Mouse (Mus musculus) midbrain, embryonic 13.5 days (tissue): Measurements from ENCODE around the gene Kcp. TPM values are rescaled to one million over a fixed set of nuclear protein-coding genes. Genes with fewer than 3 reads are reported as not detected.
A peak's percentile ranks its signal among the peaks of the same experiment; 100 is the strongest.

Source experiments
- ATAC-seq: fragments of 200-750 bp; cut with Nextera tagmentation; 2 replicates; pipeline ENCODE4 v1.8.0; 2017; ENCODE audit warnings: mild to moderate bottlenecking, moderate TSS enrichment, moderate library complexity
- H3K27ac ChIP-seq: fragments of 300-500 bp; sonication (generic); 2 replicates; pipeline ENCODE4 v1.5.1; 2015; ENCODE audit warnings: inconsistent platforms, mild to moderate bottlenecking, moderate library complexity
- H3K27me3 ChIP-seq: fragments of 300-500 bp; sonication (generic); 2 replicates; pipeline ENCODE4 v1.6.1; 2015; ENCODE audit warnings: mild to moderate bottlenecking, inconsistent platforms
- H3K36me3 ChIP-seq: fragments of 300-500 bp; sonication (generic); 2 replicates; pipeline ENCODE4 v1.6.1; 2015; ENCODE audit warnings: mild to moderate bottlenecking, inconsistent platforms
- H3K4me1 ChIP-seq: fragments of 300-500 bp; sonication (generic); replicated peaks from 2 replicates; pipeline ENCODE4 v1.6.1; 2015; ENCODE audit warnings: inconsistent platforms
- H3K4me2 ChIP-seq: fragments of 300-500 bp; sonication (generic); replicated peaks from 2 replicates; pipeline ENCODE4 v1.6.1; 2015; ENCODE audit warnings: moderate library complexity, mild to moderate bottlenecking, inconsistent platforms
- H3K4me3 ChIP-seq: fragments of 300-500 bp; sonication (generic); replicated peaks from 2 replicates; pipeline ENCODE4 v1.5.1; 2015; ENCODE audit warnings: mild to moderate bottlenecking, inconsistent platforms
- H3K9ac ChIP-seq: fragments of 300-500 bp; sonication (generic); replicated peaks from 2 replicates; pipeline ENCODE4 v1.6.1; 2015; ENCODE audit warnings: mild to moderate bottlenecking, inconsistent platforms
- H3K9me3 ChIP-seq: fragments of 300-500 bp; sonication (generic); 2 replicates; pipeline ENCODE4 v1.6.1; 2016; ENCODE audit warnings: mild to moderate bottlenecking, inconsistent platforms
- WGBS: fragments of 180-500 bp; shearing (Covaris S2); methylation state at CpG from one replicate; pipeline ENCODE4 v1.1.7; 2015; 5-methylcytosine and 5-hydroxymethylcytosine counted together
- polyA plus RNA-seq: library from polyadenylated mRNA; unstranded; fragments of >200 nt; fragmentation: Nextera tagmentation; extraction: Ambion mirVana; gene quantifications from 2 replicates; pipeline ENCODE4 v1.2.1, GENCODE M21; 2015

The Kcp gene
- polyA plus RNA-seq, 1 experiment from 2014 or later, result 14.0 TPM

GRCm38 (mm10) chr6:29530050-29530449, 22.3 kb upstream of the Kcp start:
- Histone ChIP-seq H3K9ac (no peak overlapping the region), H3K27ac (no peak overlapping the region), H3K4me1 (peaks cover 22% of the 10 kb centered on the region), H3K4me2 (no peak overlapping the region), H3K27me3 (peaks cover 62% of the 10 kb centered on the region), H3K36me3 (no peaks in the 10 kb centered on the region), H3K9me3 (no peaks in the 10 kb centered on the region), H3K4me3 (no peak overlapping the region)
- 59% methylated on average over 4 of the region's 4 CpGs for WGBS
- ATAC-seq, result no peak

GRCm38 (mm10) chr6:29529444-29529820, 21.7 kb upstream of the Kcp start:
- no peak for ATAC-seq
- H3K27me3 ChIP-seq, result peaks cover 67% of the 10 kb centered on the region
- no peak overlapping the region for H3K4me3 ChIP-seq
- no peak overlapping the region for H3K27ac ChIP-seq
- H3K9me3 ChIP-seq, result no peaks in the 10 kb centered on the region
- no peak overlapping the region for H3K4me2 ChIP-seq
- no peak overlapping the region for H3K9ac ChIP-seq
- H3K4me1 ChIP-seq, result peaks cover 22% of the 10 kb centered on the region
- WGBS, result 43% methylated on average over 2 of the region's 2 CpGs
- no peaks in the 10 kb centered on the region for H3K36me3 ChIP-seq

- Histone ChIP-seq H3K9ac (no peak overlapping the region), H3K4me2 (no peak overlapping the region), H3K27me3 (peaks cover 70% of the 10 kb centered on the region), H3K4me1 (peaks cover 22% of the 10 kb centered on the region), H3K36me3 (no peaks in the 10 kb centered on the region), H3K9me3 (no peaks in the 10 kb centered on the region), H3K27ac (no peak overlapping the region), H3K4me3 (no peak overlapping the region)
- no peak for ATAC-seq
- 28% methylated on average over 13 of the region's 13 CpGs for WGBS
Observed at GRCm38 (mm10) chr6:29528561-29529443, 21.1 kb upstream of the Kcp start.

- Histone ChIP-seq H3K9me3 (no peaks in the 10 kb centered on the region), H3K27me3 (peaks cover 70% of the 10 kb centered on the region), H3K27ac (no peak overlapping the region), H3K4me2 (peak overlapping the region; percentile 94; the same call in 1 of the 2 replicates), H3K4me1 (peaks cover 22% of the 10 kb centered on the region), H3K9ac (no peak overlapping the region), H3K4me3 (peak overlapping the region; percentile 52; the same call in 1 of the 2 replicates), H3K36me3 (no peaks in the 10 kb centered on the region)
- ATAC-seq, result no peak
- WGBS, result 10% methylated on average over 8 of the region's 8 CpGs
Observed at GRCm38 (mm10) chr6:29528165-29528505, 20.4 kb upstream of the Kcp start.

GRCm38 (mm10) chr6:29527361-29528164, 19.8 kb upstream of the Kcp start:
- Histone ChIP-seq H3K9ac (no peak overlapping the region), H3K4me1 (peaks cover 22% of the 10 kb centered on the region), H3K4me3 (peak overlapping the region; percentile 52), H3K27me3 (peaks cover 70% of the 10 kb centered on the region), H3K4me2 (peak overlapping the region; percentile 94), H3K36me3 (no peaks in the 10 kb centered on the region), H3K27ac (no peak overlapping the region), H3K9me3 (no peaks in the 10 kb centered on the region)
- no peak for ATAC-seq
- 5% methylated on average over 34 of the region's 34 CpGs for WGBS

DNA sequence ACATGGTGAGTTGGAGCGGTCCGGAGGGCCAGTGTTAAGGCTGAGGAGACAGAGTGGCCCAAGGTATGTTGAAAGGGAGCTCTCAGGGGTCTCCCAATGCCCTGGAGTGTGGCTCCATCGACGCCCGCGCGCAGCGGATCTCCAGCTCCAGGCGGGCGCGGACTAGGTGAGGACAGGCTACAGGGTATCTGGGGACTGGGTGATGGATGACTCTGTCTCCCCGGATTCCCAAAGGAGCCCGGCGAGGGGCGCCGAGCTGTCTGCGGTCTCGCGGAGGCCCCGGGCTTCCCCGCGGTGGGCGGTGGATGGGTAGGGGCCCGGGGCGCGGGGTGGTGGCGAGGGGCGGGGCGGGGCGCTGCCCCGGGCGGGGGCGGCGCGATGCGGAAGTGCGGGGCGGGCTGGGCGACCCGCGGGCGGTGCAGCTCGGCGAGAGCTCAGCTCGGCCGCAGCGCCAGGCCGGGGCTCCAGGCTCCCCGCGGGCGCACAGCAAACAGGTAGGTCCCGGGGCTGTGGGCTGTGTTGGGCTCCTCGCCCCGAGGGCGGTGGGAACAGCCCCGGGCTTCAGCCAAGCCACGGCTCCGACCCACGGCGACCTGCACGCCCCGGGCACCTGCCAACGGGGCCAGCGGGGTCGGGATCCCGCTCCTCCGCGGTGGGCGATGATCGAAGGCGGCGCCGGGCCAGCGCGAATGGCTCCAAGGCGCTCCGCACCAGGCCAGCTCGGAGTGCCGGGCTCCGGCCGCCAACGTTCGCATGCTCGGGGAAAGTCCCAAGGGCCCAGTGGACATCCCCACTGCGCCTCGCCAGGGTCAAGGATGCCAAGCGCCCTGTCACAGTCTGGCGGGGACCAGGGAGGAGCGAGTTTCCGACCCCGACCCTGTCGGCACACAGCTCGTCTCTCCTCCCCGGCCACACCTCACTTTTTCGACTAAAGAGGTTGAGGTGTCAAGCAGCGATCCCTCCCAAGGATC, 18.8 kb upstream of the Kcp start, which contains the start of gene Irf5:
Gene Irf5 (plus strand): TSS at position 345 of the 971 bp plus-strand sequence.
- peak within 1 kb of the TSS; percentile 94 for H3K4me2 ChIP-seq
- H3K9ac ChIP-seq, result peak within 1 kb of the TSS; percentile 63
- peak within 1 kb of the TSS; percentile 52 for H3K4me3 ChIP-seq
- peaks cover 22% of the 10 kb centered on the region for H3K4me1 ChIP-seq
- peaks cover 70% of the 10 kb centered on the region for H3K27me3 ChIP-seq
- no peaks in the 10 kb centered on the region for H3K36me3 ChIP-seq
- ATAC-seq, result peak; percentile 70
- H3K9me3 ChIP-seq, result no peaks in the 10 kb centered on the region
- under 1% methylated on average over 55 of the region's 96 CpGs for WGBS
- H3K27ac ChIP-seq, result no peak within 1 kb of the TSS

GRCm38 (mm10) chr6:29525256-29525655, 17.5 kb upstream of the Kcp start:
- 69% methylated on average over 6 of the region's 6 CpGs for WGBS
- peaks cover 22% of the 10 kb centered on the region for H3K4me1 ChIP-seq
- peaks cover 60% of the 10 kb centered on the region for H3K27me3 ChIP-seq
- H3K36me3 ChIP-seq, result no peaks in the 10 kb centered on the region
- H3K9ac ChIP-seq, result no peak overlapping the region
- no peak overlapping the region for H3K4me2 ChIP-seq
- no peak overlapping the region for H3K4me3 ChIP-seq
- H3K9me3 ChIP-seq, result no peaks in the 10 kb centered on the region
- no peak for ATAC-seq
- no peak overlapping the region for H3K27ac ChIP-seq

DNA sequence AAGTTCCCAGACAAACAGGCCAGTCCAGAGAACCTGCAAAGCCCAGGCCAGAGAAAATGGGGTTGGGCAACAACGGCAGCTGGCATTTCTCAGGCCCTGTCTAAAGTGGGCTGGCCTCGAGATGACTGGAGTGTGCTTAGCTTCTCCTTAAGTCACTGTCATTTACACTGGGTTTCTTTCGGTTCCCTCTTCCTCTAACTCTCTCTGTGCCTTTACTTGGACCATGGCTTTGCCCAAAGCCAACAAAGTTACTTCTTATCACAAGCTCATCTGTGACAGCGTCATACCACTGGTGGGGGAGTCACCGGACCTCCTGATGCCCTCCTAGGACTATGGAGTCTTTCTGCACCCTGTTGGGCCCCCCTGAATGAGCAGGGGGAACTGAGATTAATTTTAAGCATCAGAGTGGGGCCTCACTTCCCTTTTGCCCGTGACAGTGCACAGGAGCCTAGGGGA, 16.3 kb upstream of the Kcp start:
- WGBS, result 72% methylated on average over 6 of the region's 6 CpGs
- ATAC-seq, result no peak
- Histone ChIP-seq H3K27me3 (peaks cover 48% of the 10 kb centered on the region), H3K27ac (no peak overlapping the region), H3K9ac (no peak overlapping the region), H3K4me1 (peaks cover 22% of the 10 kb centered on the region), H3K4me3 (no peak overlapping the region), H3K36me3 (no peaks in the 10 kb centered on the region), H3K9me3 (no peaks in the 10 kb centered on the region), H3K4me2 (no peak overlapping the region)

GRCm38 (mm10) chr6:29523301-29524033, 15.7 kb upstream of the Kcp start:
- peaks cover 22% of the 10 kb centered on the region for H3K4me1 ChIP-seq
- no peak overlapping the region for H3K27ac ChIP-seq
- peaks cover 42% of the 10 kb centered on the region for H3K27me3 ChIP-seq
- 79% methylated on average over 12 of the region's 12 CpGs for WGBS
- ATAC-seq, result no peak
- no peak overlapping the region for H3K4me3 ChIP-seq
- no peaks in the 10 kb centered on the region for H3K36me3 ChIP-seq
- no peak overlapping the region for H3K4me2 ChIP-seq
- H3K9me3 ChIP-seq, result no peaks in the 10 kb centered on the region
- H3K9ac ChIP-seq, result no peak overlapping the region

DNA sequence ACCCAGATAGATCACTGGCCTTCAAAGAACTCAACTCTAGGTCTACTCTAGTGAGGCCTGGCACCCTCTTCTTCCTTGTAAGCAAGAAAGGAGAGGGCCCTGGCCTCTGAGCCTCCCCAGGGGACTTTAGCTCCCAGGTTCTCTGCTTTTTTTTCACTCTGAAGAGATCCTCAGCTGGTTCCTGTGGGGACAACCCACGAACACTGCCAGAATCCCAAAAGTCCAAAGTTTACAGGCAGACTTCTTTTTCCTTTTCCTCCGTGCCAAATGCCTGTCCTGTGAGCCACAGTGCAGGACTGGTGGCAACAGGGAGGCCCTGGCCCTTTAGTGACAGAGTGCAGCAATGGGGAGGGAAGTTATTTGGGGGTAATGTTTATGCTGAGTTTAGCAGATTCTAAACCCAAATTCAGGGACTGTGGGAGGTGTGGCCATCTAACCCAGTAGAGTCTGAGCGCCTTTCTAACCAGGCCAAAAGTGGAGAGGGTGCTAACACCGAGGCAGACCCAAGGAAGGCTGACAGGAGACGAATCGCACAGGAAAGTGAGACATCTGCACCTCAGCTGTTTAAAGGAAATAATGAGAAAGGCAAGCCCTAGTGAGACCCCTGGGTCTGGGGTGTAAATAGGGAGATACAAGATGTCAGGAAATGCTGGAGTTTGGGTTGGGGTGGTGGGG, 15.0 kb upstream of the Kcp start:
- 70% methylated on average over 6 of the region's 6 CpGs for whole genome bisulfite sequencing
- Histone ChIP-seq H3K9me3 (no peaks in the 10 kb centered on the region), H3K27me3 (peaks cover 35% of the 10 kb centered on the region), H3K9ac (no peak overlapping the region), H3K4me3 (no peak overlapping the region), H3K27ac (no peak overlapping the region), H3K36me3 (no peaks in the 10 kb centered on the region), H3K4me1 (peaks cover 17% of the 10 kb centered on the region), H3K4me2 (no peak overlapping the region)
- ATAC-seq, result no peak
